Mouse (Mus musculus): ENCODE measurements at regions not wholly inside any gene's neighbourhood (a gene's known extent, or its start where the extent isn't known, plus 50 kb on each side); places are given as distances from the start of the nearest gene placed in this dataset.

- no peak for DNase-seq (ENCODE audit: low read depth)
Observed at GRCm38 (mm10) chr7:89088141-89088540, 315.9 kb downstream of the Tmem135 start.

GRCm38 (mm10) chr7:89086348-89086747 lies 317.7 kb downstream of the Tmem135 start:
- peak; percentile 30 for DNase-seq (ENCODE audit: low read depth)

GRCm38 (mm10) chr7:89073939-89074690 lies 329.9 kb downstream of the Tmem135 start:
- DNase-seq (ENCODE audit: low read depth): peak; percentile 10

DNA sequence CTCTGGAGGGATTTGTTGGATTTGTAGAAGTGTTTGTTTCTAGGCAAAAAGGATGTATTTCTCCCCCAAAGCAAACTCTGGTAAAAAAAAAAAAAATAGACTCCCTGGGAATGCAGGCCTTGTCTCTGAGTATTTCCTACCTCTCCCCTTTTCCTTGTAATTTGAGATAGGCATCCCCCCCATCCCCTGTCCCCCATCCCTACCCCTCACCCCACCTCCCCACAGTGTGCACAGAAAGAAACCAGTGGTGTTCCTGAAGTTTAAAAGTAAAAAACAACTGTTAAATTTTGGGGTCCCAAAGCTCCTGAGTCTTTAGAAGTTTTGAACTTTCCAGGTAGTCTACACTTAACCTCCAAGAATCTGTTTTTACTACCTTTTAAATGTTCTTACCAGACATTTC lies 334.0 kb downstream of the Tmem135 start:
- no peak for DNase-seq (ENCODE audit: low read depth)

- no peak for DNase-seq (ENCODE audit: low read depth)
Observed at GRCm38 (mm10) chr7:89064462-89064861, 339.6 kb downstream of the Tmem135 start.

DNA sequence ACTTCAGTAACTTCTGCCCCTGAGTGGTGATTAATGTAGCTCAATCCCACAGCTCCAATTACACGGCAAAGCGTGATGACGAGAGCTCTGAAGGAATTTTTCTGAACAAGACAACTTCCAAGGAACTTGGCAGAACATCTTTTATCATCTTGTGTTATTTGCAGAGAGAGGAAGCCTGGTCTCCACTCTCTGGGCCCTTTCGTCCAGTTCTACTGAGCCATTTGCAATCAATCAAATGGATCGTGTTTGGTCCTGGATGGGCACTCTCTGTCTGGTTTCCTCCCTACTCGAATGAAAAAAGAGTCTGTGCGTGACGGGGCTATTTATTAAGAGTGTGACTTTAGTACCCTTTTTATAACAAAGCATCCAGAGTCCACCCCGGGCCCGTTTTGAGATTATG lies 340.4 kb downstream of the Tmem135 start:
- no peak for DNase-seq (ENCODE audit: low read depth)

DNA sequence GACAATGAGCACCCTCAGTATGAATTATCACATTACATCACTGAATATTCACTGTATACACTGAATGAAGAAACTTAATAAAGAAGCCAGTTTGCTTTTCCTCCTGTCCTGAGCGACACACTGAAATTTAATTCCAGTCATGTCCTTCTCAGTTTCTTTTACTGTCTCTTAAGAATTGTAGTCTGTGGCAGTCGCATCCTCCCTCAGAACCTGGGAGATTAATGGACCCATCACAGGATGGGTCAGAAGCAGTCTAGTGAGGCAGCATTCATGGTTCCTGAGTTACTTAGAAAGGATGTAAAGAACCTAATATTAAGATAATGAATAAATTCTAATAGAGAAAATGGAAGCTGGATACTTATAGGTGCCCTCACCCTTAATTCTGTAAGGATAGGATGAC lies 349.5 kb downstream of the Tmem135 start:
- no peak for DNase-seq (ENCODE audit: low read depth)

- no peak for DNase-seq (ENCODE audit: low read depth)
Observed at GRCm38 (mm10) chr7:89051240-89051639, 352.8 kb downstream of the Tmem135 start.

DNA sequence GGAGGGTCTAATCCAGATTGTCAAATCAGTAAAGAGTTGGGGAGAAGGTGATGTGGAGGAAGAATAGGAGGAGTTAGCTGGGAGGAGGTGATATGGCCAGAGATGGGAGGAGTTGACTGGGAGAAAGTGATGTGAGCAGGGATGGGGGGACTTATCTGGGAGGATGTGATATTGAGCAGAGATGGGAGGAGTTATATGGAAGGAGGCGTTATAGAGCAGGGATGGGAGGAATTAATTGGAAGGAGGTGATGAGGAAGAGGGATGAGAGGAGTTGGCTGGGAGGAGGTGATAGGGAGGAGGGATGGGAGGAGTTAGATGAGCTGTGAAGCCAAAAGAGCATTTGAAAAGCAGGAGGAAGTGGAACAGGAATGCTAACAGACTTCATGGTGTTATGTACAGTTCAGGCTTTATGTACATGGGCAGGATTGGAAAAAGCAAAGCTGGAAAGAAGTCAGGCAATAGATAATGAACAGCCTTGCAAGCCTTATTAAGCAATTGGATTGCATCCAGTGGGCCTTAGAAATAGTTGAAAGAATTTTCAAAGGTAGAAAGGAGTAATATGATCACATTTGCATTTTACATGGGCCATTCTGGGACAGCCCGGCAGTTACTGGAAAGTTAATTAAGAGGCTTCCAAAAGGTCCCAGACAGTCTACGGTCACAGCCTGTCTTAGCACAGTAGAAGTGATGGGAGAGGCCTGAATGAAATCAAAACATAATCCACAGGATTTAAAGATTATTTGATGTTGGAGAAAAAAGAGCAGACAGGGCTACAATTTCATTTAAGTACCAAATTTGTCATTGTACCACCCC lies 357.4 kb downstream of the Tmem135 start:
- no peak for DNase-seq (ENCODE audit: low read depth)

GRCm38 (mm10) chr7:89042977-89043376 lies 361.0 kb downstream of the Tmem135 start:
- no peak for DNase-seq (ENCODE audit: low read depth)

DNA sequence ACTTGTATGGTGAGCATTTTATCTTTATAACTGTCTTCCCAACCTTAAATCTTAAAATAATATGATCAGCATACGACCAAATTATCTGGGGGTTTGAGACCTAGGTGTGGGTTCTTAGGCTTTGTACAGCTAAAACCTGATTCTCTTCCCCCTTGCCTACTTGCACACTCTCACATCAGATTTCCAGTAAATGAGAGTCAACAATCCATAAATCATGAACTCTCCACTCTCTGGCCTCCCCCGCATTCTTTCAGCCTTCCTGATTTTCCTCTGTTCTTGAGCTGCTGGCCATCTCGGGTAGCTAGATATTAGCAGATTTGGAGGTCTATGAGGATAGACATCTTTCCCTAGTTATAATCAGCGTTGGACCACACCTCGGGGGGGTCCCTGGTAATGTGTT lies 362.7 kb downstream of the Tmem135 start:
- DNase-seq (ENCODE audit: low read depth): no peak

- DNase-seq (ENCODE audit: low read depth): no peak
Observed at GRCm38 (mm10) chr7:89040139-89040538, 363.9 kb downstream of the Tmem135 start.

GRCm38 (mm10) chr7:89035138-89035996 lies 368.7 kb downstream of the Tmem135 start:
- DNase-seq (ENCODE audit: low read depth): no peak

DNA sequence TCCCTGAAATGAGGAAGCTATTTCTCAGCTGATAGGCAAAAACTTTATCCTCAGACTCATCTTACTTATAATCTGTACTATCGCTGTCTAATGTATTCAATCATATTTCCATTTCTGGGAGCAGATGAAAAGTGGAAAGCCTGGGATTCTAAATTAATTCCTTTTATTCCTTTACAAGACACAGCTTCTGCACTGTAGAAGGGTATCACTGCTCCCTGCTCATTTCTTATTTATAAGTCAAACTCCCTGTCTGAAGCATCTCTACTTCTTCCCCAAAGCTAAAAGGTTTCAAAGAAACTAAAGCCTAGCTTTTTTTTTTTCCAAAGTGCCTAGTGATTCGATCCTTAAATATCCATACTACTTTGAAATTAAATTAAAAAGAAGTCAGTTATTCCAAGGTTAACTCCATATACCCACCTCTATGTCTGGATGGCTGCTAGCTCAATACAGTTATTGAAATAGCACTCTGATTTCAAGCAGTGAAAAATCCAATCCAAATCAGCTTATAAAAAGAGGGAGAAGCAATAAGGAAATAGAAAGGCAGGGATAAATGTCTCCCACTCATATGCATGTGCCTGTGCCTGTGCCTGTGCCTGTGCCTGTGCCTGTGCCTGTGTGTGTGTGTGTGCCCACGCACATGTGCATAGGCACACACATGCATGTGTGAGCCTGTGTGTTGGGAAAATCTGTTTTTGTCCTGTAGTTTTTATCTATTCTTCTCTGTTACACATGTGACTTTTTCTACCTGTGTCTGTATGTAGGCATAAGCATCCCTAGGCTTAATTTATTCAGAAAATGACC lies 380.6 kb downstream of the Tmem135 start:
- no peak for DNase-seq (ENCODE audit: low read depth)

DNA sequence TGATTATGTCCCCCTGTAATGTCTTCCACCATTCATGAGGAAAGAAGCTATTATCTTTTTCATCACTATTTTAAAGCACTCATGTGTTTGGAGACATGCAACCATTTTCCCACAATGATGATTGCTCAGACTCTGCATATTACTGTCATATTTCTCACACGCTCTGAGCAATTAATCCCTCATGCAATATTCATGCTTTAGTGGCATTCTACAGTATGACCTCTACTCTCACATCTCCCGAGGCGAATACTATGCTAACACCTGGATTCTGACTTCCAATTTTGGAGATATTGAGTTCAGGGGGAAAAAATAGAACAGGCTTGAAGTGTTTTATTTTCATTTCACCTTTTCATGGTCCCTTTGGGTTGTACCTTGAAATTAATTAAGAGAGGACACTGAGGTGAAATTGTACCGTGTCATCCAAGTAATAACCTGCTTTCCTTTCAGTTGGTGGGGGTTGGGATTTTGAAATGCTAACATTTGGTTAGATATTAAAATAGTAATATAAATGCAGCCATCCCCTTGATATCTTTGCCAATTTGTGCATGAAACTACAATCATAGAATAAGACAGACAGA lies 405.1 kb downstream of the Tmem135 start:
- no peak for DNase-seq (ENCODE audit: low read depth)

- DNase-seq (ENCODE audit: low read depth): no peak
Observed at GRCm38 (mm10) chr7:88997815-88998477, 406.1 kb downstream of the Tmem135 start.

GRCm38 (mm10) chr7:88974436-88974835 lies 429.6 kb downstream of the Tmem135 start:
- no peak for DNase-seq (ENCODE audit: low read depth)

- DNase-seq (ENCODE audit: low read depth): no peak
Observed at GRCm38 (mm10) chr7:88960841-88961240, 443.2 kb downstream of the Tmem135 start.

DNA sequence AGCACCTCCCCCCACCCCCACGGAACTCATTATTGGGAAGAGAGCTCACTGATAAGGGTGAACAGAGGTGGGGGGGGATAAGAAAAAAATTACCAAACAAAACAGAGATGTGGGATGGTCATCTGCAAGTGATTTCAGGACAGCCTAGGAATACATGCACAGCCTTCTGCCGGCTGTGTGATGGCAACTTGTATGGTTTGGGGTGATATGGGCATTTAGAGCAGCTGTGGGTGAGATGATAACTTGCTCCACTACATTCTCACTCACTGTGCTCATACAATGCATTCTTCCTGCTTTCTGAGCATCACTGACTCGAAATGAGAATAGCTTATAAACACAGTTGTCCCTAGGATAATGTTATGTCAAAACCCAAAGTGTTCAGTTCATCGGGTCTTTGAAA lies 443.8 kb downstream of the Tmem135 start:
- no peak for DNase-seq (ENCODE audit: low read depth)

DNA sequence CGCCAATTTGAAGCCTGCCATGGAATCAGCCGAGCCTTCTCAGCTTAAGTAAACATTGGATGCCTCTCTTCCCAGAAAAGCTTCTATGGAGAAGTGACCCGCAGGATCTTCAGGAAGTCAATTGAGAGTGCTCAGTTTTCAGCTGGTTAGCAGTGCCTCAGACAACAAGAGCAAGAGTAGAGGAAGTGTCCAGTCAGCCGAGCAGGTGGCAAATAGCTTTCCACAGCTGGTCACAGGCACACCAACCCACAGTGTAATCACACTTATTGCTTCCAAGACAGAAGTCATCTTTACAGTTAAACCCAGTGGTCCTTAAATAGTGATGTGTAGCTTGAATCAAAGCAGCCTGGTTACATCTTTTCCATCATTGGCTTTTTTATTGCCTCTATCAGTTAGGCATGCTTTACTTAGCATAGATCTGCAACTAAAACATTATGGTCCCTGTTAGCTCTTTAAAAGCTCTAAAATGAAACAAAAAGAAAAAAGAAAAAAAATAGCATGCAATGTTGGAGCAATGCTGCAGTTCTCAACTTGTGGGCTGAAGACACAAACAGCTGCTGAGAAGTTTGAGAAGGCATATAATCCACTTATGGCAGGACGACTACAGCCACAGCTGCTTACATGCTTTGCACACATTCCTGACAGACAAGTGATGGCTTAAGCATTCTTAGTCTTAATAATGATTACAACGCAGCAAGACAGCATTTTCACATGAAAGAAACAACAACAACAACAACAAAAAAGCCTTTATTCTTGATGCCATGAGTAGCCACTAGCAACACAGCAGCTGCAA lies 444.5 kb downstream of the Tmem135 start:
- DNase-seq (ENCODE audit: low read depth): no peak
